Mouse (Mus musculus) MEL (cell line): ENCODE results near the gene Grhl1. TPM values are rescaled to one million over a fixed set of nuclear protein-coding genes. Genes with fewer than 3 reads are reported as not detected.

ENCODE experiments used
- DNase-seq: peaks from one replicate; pipeline ENCODE4 v3.0.0; 2011; ENCODE audit warnings: low read depth, low spot score
- H3K27ac ChIP-seq: 2 replicates; pipeline ENCODE4 v1.5.1; 2012; ENCODE audit warnings: low read depth, mild to moderate bottlenecking, control low read depth, low read length, moderate library complexity; ENCODE audit not compliant: control insufficient read depth
- H3K27me3 ChIP-seq, 2 experiments: fragments of 150-350 bp in 1 of 2; sonication (generic) in 1 of 2; 2 replicates each; pipeline ENCODE4 v1.6.1; 2012; ENCODE audit warnings: low read length in 2 of 2, mild to moderate bottlenecking in 2 of 2, improper control_type of control experiment in 1 of 2, moderate library complexity in 1 of 2; ENCODE audit not compliant: insufficient read depth in 2 of 2, control insufficient read depth in 1 of 2
- H3K36me3 ChIP-seq, 2 experiments: 2 replicates each; pipeline ENCODE4 v1.6.1; 2012 to 2014; ENCODE audit warnings: low read length in 2 of 2, improper control_type of control experiment in 1 of 2, inconsistent platforms in 1 of 2, mild to moderate bottlenecking in 1 of 2; ENCODE audit not compliant: insufficient read depth in 2 of 2, control insufficient read depth in 1 of 2
- H3K4me1 ChIP-seq, 2 experiments: fragments of 150-350 bp in 1 of 2; sonication (generic) in 1 of 2; 2 replicates each; pipeline ENCODE4 v1.6.1; 2012; ENCODE audit warnings: low read length in 2 of 2, improper control_type of control experiment in 1 of 2, mild to moderate bottlenecking in 1 of 2; ENCODE audit not compliant: insufficient read depth in 2 of 2, control insufficient read depth in 1 of 2
- H3K4me3 ChIP-seq, 2 experiments: fragments of 150-350 bp in 1 of 2; sonication (generic) in 1 of 2; 2 replicates each; pipeline ENCODE4 v1.5.1; 2012; ENCODE audit warnings: low read depth in 2 of 2, low read length in 2 of 2, mild to moderate bottlenecking in 2 of 2, moderate library complexity in 2 of 2, control low read depth in 1 of 2, improper control_type of control experiment in 1 of 2; ENCODE audit not compliant: control insufficient read depth in 1 of 2, insufficient read depth in 1 of 2
- H3K79me2 ChIP-seq: 2 replicates; pipeline ENCODE4 v1.6.1; 2012; ENCODE audit warnings: mild to moderate bottlenecking, low read length, moderate library complexity; ENCODE audit not compliant: control insufficient read depth, poor library complexity, insufficient read depth
- H3K9ac ChIP-seq: 2 replicates; pipeline ENCODE4 v1.6.1; 2012; ENCODE audit warnings: low read depth, mild to moderate bottlenecking, control low read depth, low read length, moderate library complexity; ENCODE audit not compliant: control insufficient read depth, poor library complexity, severe bottlenecking
- H3K9me3 ChIP-seq: fragments of 150-350 bp; sonication (generic); replicated peaks from 2 replicates; pipeline ENCODE4 v1.6.1; 2012; ENCODE audit warnings: mild to moderate bottlenecking, low read length, improper control_type of control experiment, moderate library complexity; ENCODE audit not compliant: insufficient read depth
- BHLHE40 ChIP-seq: IDR thresholded peaks from 2 replicates; pipeline ENCODE4 v1.6.1; 2012; ENCODE audit warnings: low read depth, mild to moderate bottlenecking, inconsistent platforms, low read length, improper control_type of control experiment, borderline replicate concordance
- CHD1 ChIP-seq: IDR thresholded peaks from 2 replicates; pipeline ENCODE4 v1.6.1; 2012; ENCODE audit warnings: low read depth, mild to moderate bottlenecking, inconsistent platforms, low read length, improper control_type of control experiment
- CHD2 ChIP-seq: IDR thresholded peaks from 2 replicates; pipeline ENCODE4 v1.6.1; 2011; ENCODE audit warnings: low read length, improper control_type of control experiment
- E2F4 ChIP-seq: IDR thresholded peaks from 2 replicates; pipeline ENCODE4 v1.6.1; 2011; ENCODE audit warnings: low read depth, low read length, improper control_type of control experiment, borderline replicate concordance
- ELF1 ChIP-seq: IDR thresholded peaks from 2 replicates; pipeline ENCODE4 v1.6.1; 2014; ENCODE audit warnings: low read depth, mild to moderate bottlenecking, inconsistent platforms, low read length, improper control_type of control experiment, moderate library complexity
- EP300 ChIP-seq, 2 experiments: IDR thresholded peaks; 2 replicates each; pipeline ENCODE4 v1.6.1; 2011; ENCODE audit warnings: improper control_type of control experiment in 2 of 2, low read length in 2 of 2, low read depth in 1 of 2, mild to moderate bottlenecking in 1 of 2
- ETS1 ChIP-seq: IDR thresholded peaks from 2 replicates; pipeline ENCODE4 v1.6.1; 2012; ENCODE audit warnings: low read depth, mild to moderate bottlenecking, inconsistent platforms, low read length, improper control_type of control experiment, moderate library complexity
- GATA1 ChIP-seq: IDR thresholded peaks from 2 replicates; pipeline ENCODE4 v1.6.1; 2011; ENCODE audit warnings: low read depth, low read length, improper control_type of control experiment
- HCFC1 ChIP-seq: IDR thresholded peaks from 2 replicates; pipeline ENCODE4 v1.6.1; 2012; ENCODE audit warnings: low read depth, mild to moderate bottlenecking, inconsistent platforms, low read length, improper control_type of control experiment, moderate library complexity
- JUND ChIP-seq: IDR thresholded peaks from 2 replicates; pipeline ENCODE4 v1.6.1; 2011; ENCODE audit warnings: low read depth, mild to moderate bottlenecking, improper control_type of control experiment, low read length
- MAFK ChIP-seq: IDR thresholded peaks from 2 replicates; pipeline ENCODE4 v1.6.1; 2011; ENCODE audit warnings: low read depth, mild to moderate bottlenecking, low read length, improper control_type of control experiment, borderline replicate concordance
- MAX ChIP-seq: IDR thresholded peaks from 2 replicates; pipeline ENCODE4 v1.6.1; 2011; ENCODE audit warnings: low read length, improper control_type of control experiment
- MAZ ChIP-seq: IDR thresholded peaks from 2 replicates; pipeline ENCODE4 v1.6.1; 2012; ENCODE audit warnings: low read depth, mild to moderate bottlenecking, inconsistent platforms, low read length, improper control_type of control experiment
- MXI1 ChIP-seq: IDR thresholded peaks from 2 replicates; pipeline ENCODE4 v1.6.1; 2011; ENCODE audit warnings: mild to moderate bottlenecking, low read depth, low read length, improper control_type of control experiment
- MYB ChIP-seq: IDR thresholded peaks from 2 replicates; pipeline ENCODE4 v1.6.1; 2011; ENCODE audit warnings: mild to moderate bottlenecking, low read depth, low read length, improper control_type of control experiment
- NELFE ChIP-seq: IDR thresholded peaks from 2 replicates; pipeline ENCODE4 v1.6.1; 2011; ENCODE audit warnings: low read depth, low read length, improper control_type of control experiment
- NRF1 ChIP-seq: IDR thresholded peaks from 2 replicates; pipeline ENCODE4 v1.6.1; 2014; ENCODE audit warnings: low read depth, mild to moderate bottlenecking, inconsistent platforms, low read length, improper control_type of control experiment, moderate library complexity; ENCODE audit not compliant: poor library complexity, insufficient read depth, severe bottlenecking
- POLR2A ChIP-seq, 2 experiments: IDR thresholded peaks; 2 replicates each; pipeline ENCODE4 v1.6.1; 2011 to 2012; ENCODE audit warnings: low read length in 2 of 2, mild to moderate bottlenecking in 2 of 2, control low read depth in 1 of 2, improper control_type of control experiment in 1 of 2, low read depth in 1 of 2, moderate library complexity in 1 of 2; ENCODE audit not compliant: control insufficient read depth in 1 of 2, insufficient read depth in 1 of 2, poor library complexity in 1 of 2
- POLR2AphosphoS5 ChIP-seq: IDR thresholded peaks from 2 replicates; pipeline ENCODE4 v1.6.1; 2012; ENCODE audit warnings: low read depth, borderline replicate concordance, mild to moderate bottlenecking, inconsistent platforms, low read length, moderate library complexity, mixed read lengths
- RCOR1 ChIP-seq: IDR thresholded peaks from 2 replicates; pipeline ENCODE4 v1.6.1; 2012; ENCODE audit warnings: low read depth, mild to moderate bottlenecking, inconsistent platforms, low read length, improper control_type of control experiment
- SIN3A ChIP-seq: IDR thresholded peaks from 2 replicates; pipeline ENCODE4 v1.6.1; 2012; ENCODE audit warnings: low read length, improper control_type of control experiment, inconsistent platforms
- SMC3 ChIP-seq: IDR thresholded peaks from 2 replicates; pipeline ENCODE4 v1.6.1; 2011; ENCODE audit warnings: low read depth, low read length, improper control_type of control experiment
- TAL1 ChIP-seq: IDR thresholded peaks from 2 replicates; pipeline ENCODE4 v1.6.1; 2012; ENCODE audit warnings: mild to moderate bottlenecking, inconsistent platforms, low read length, moderate library complexity, mixed read lengths
- TBP ChIP-seq: IDR thresholded peaks from 2 replicates; pipeline ENCODE4 v1.8.0; 2011; ENCODE audit warnings: low read depth, low read length, improper control_type of control experiment
- TCF12 ChIP-seq: IDR thresholded peaks from 2 replicates; pipeline ENCODE4 v1.6.1; 2014; ENCODE audit warnings: low read depth, mild to moderate bottlenecking, inconsistent platforms, low read length, improper control_type of control experiment, moderate library complexity
- UBTF ChIP-seq: IDR thresholded peaks from 2 replicates; pipeline ENCODE4 v1.6.1; 2012; ENCODE audit warnings: low read depth, mild to moderate bottlenecking, inconsistent platforms, low read length, improper control_type of control experiment, moderate library complexity, borderline replicate concordance; ENCODE audit not compliant: insufficient read depth
- USF1 ChIP-seq: IDR thresholded peaks from 2 replicates; pipeline ENCODE4 v1.6.1; 2014; ENCODE audit warnings: low read depth, mild to moderate bottlenecking, inconsistent platforms, low read length, improper control_type of control experiment, moderate library complexity
- USF2 ChIP-seq, 2 experiments: IDR thresholded peaks; 2 replicates each; pipeline ENCODE4 v1.6.1; 2011 to 2012; ENCODE audit warnings: improper control_type of control experiment in 2 of 2, low read length in 2 of 2, borderline replicate concordance in 1 of 2, inconsistent platforms in 1 of 2, low read depth in 1 of 2, mild to moderate bottlenecking in 1 of 2; ENCODE audit not compliant: insufficient read depth in 1 of 2
- ZMIZ1 ChIP-seq: IDR thresholded peaks from 2 replicates; pipeline ENCODE4 v1.6.1; 2012; ENCODE audit warnings: low read depth, mild to moderate bottlenecking, inconsistent platforms, low read length, improper control_type of control experiment, moderate library complexity
- polyA plus RNA-seq, 2 experiments: library from polyadenylated mRNA; stranded (reverse) in 1 of 2; unstranded in 1 of 2; fragments of >175 nt in 1 of 2; fragments of >200 nt in 1 of 2; gene quantifications; 2 replicates each; pipeline versions ENCODE4 v1.2.1 to v1.2.4; 2012; ENCODE audit warnings: low replicate concordance in 2 of 2, low read depth in 1 of 2; ENCODE audit not compliant: insufficient read length in 2 of 2, insufficient read depth in 1 of 2, missing spikeins in 1 of 2
- total RNA-seq: library from RNA; depleted of rRNA; stranded (reverse); fragments of 300-350 nt; gene quantifications from 2 replicates; pipeline ENCODE4 v1.2.3, GENCODE M21; 2012

Grhl1 gene
- total and polyA plus RNA-seq, 3 experiments: 0.50 to 1.3 TPM; not detected in 1

GRCm38 (mm10) chr12:24584835-24585234 lies 12.8 kb downstream of the Grhl1 start:
- Histone ChIP-seq H3K9me3 (no peaks in the 10 kb centered on the region), H3K27me3 (no peaks in the 10 kb centered on the region), H3K36me3 (no peaks in the 10 kb centered on the region), H3K4me3 (no peak overlapping the region), H3K9ac (no peak overlapping the region), H3K27ac (no peak overlapping the region), H3K79me2 (no peaks in the 10 kb centered on the region), H3K4me1 (no peaks in the 10 kb centered on the region)
- no peak for DNase-seq
- no peak for TF ChIP-seq MXI1
- no peak for TF ChIP-seq E2F4
- TF ChIP-seq CHD1: no peak
- TF ChIP-seq CHD2: no peak
- TF ChIP-seq SMC3: no peak
- no peak for TF ChIP-seq UBTF
- no peak for TF ChIP-seq MAZ
- TF ChIP-seq MAX: no peak
- no peak for TF ChIP-seq USF2 (IDR thresholded peaks at IDR 0.05; ENCODE audit: borderline replicate concordance in 1 of 2, insufficient read depth in 1 of 2, low read depth in 1 of 2, low read length in 2 of 2)
- TF ChIP-seq BHLHE40: no peak
- TF ChIP-seq TBP: no peak
- no peak for TF ChIP-seq USF1
- no peak for TF ChIP-seq HCFC1
- TF ChIP-seq ELF1: no peak
- no peak for TF ChIP-seq MYB
- TF ChIP-seq POLR2AphosphoS5: no peak
- TF ChIP-seq TCF12: no peak
- TF ChIP-seq NELFE: no peak

GRCm38 (mm10) chr12:24586193-24586592 lies 14.1 kb downstream of the Grhl1 start:
- no peaks in the 10 kb centered on the region for H3K79me2 ChIP-seq
- DNase-seq: no peak
- H3K4me1 ChIP-seq: no peaks in the 10 kb centered on the region
- TF ChIP-seq RCOR1 (no peak), JUND (no peak), NELFE (no peak), SIN3A (no peak), POLR2A (IDR thresholded peaks at IDR 0.05; ENCODE audit: control insufficient read depth in 1 of 2, insufficient read depth in 1 of 2, low read depth in 1 of 2, low read length in 2 of 2, poor library complexity in 1 of 2) (no peak), GATA1 (no peak), MAFK (no peak), MAZ (no peak), EP300 (IDR thresholded peaks at IDR 0.05; ENCODE audit: low read depth in 1 of 2, low read length in 2 of 2) (no peak), MYB (no peak), USF1 (no peak), ZMIZ1 (no peak), CHD2 (no peak), TAL1 (no peak), ETS1 (no peak), NRF1 (no peak), POLR2AphosphoS5 (no peak), TCF12 (no peak), MXI1 (no peak)
- no peak overlapping the region for H3K9ac ChIP-seq
- no peaks in the 10 kb centered on the region for H3K9me3 ChIP-seq
- no peaks in the 10 kb centered on the region for H3K36me3 ChIP-seq
- H3K4me3 ChIP-seq: no peak overlapping the region
- H3K27ac ChIP-seq: no peak overlapping the region
- no peaks in the 10 kb centered on the region for H3K27me3 ChIP-seq
